Mouse (Mus musculus) stomach, embryonic 16.5 days (tissue): ENCODE measurements around the gene Rinl. TPM values are rescaled to one million over a fixed set of nuclear protein-coding genes. Genes with fewer than 3 reads are reported as not detected.

ENCODE experiments used
- ATAC-seq: fragments of 200-750 bp; cut with Nextera tagmentation; 2 replicates; pipeline ENCODE4 v1.8.0; 2017; ENCODE audit warnings: moderate number of reproducible peaks, moderate TSS enrichment; ENCODE audit not compliant: insufficient read depth, low FRiP score
- H3K27ac ChIP-seq: fragments of 300-500 bp; sonication (generic); 2 replicates; pipeline ENCODE4 v1.5.1; 2014; ENCODE audit warnings: low read length
- H3K27me3 ChIP-seq: fragments of 300-500 bp; sonication (generic); 2 replicates; pipeline ENCODE4 v1.6.1; 2014; ENCODE audit warnings: low read length, control low read depth, mixed read lengths; ENCODE audit not compliant: control insufficient read depth, insufficient read depth
- H3K36me3 ChIP-seq: fragments of 300-500 bp; sonication (generic); 2 replicates; pipeline ENCODE4 v1.6.1; 2014; ENCODE audit warnings: low read length; ENCODE audit not compliant: control insufficient read depth, insufficient read depth
- H3K4me1 ChIP-seq: fragments of 300-500 bp; sonication (generic); 2 replicates; pipeline ENCODE4 v1.6.1; 2014; ENCODE audit warnings: low read length, control low read depth, mixed read lengths; ENCODE audit not compliant: control insufficient read depth, insufficient read depth
- H3K4me2 ChIP-seq: fragments of 300-500 bp; sonication (generic); 2 replicates; pipeline ENCODE4 v1.6.1; 2014; ENCODE audit warnings: low read depth, low read length, mixed read lengths
- H3K4me3 ChIP-seq: fragments of 300-500 bp; sonication (generic); replicated peaks from 2 replicates; pipeline ENCODE4 v1.5.1; 2014; ENCODE audit warnings: mild to moderate bottlenecking, low read length
- H3K9ac ChIP-seq: fragments of 300-500 bp; sonication (generic); 2 replicates; pipeline ENCODE4 v1.6.1; 2014; ENCODE audit warnings: low read length
- H3K9me3 ChIP-seq: fragments of 300-500 bp; sonication (generic); replicated peaks from 2 replicates; pipeline ENCODE4 v1.6.1; 2016; ENCODE audit warnings: low read length, control low read depth; ENCODE audit not compliant: control insufficient read depth
- WGBS: fragments of 180-500 bp; shearing (Covaris S2); extraction: QIAGEN DNeasy Blood & Tissue Kit; methylation state at CpG from one replicate; pipeline ENCODE4 v1.1.7; 2014; 5-methylcytosine and 5-hydroxymethylcytosine counted together
- polyA plus RNA-seq: library from polyadenylated mRNA; unstranded; fragments of >200 nt; fragmentation: Nextera tagmentation; extraction: Ambion mirVana; gene quantifications from 2 replicates; pipeline ENCODE4 v1.2.1, GENCODE M21; 2015

The Rinl gene
- polyA plus RNA-seq, 1 experiment from 2014 or later, result 5.9 TPM

DNA sequence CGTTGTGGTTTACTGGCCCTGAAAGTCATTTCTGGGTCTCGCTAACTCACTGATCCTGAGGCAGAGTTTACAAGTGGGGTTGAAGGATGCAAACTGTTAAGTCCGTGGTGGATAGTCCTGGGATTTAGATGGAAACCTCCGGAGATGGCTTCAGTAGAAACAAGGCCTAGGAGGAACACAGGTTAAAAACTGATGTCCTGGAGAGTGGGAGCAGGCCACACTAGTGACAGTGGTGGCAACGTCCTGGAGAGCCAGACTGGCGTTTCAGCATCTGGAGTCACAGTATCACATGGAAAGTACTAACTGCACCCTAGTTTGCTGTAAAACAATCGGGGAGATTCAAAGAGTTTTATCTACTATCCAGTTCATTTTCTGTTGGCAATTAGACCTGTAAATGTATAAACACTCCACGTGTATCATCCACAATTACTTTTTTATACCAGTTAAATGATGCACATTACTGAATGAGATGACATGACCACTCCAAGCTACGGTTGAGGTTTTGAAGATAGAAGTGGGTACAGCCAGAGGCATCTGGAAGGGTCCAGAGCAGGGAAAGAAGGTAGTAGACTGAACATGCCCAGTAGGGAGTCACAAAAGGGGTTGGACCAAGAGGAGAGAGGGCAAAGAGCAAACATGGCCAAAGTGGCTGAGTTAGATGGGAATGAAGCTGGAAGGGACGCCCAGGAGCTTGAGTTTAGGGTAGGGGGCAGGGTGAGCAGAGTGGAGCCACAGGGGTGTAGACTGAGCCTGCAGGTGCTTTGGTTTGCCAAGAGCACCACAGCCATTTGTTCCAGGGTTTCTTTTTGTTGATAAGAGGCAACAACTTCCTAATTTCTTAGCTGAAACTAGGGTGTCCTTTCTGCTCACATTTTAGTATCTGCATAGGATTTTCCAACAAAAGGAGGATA lies 34.5 kb downstream of the Rinl start:
- H3K27me3 ChIP-seq, result no peaks in the 10 kb centered on the region
- WGBS, result 51% methylated on average over 10 of the region's 10 CpGs
- H3K9ac ChIP-seq, result peak overlapping the region; percentile 11; the same call in 1 of the 2 replicates
- peaks cover 31% of the 10 kb centered on the region for H3K36me3 ChIP-seq
- ATAC-seq, result no peak
- no peaks in the 10 kb centered on the region for H3K9me3 ChIP-seq
- H3K4me3 ChIP-seq, result no peak overlapping the region
- no peak overlapping the region for H3K4me2 ChIP-seq
- H3K27ac ChIP-seq, result peak overlapping the region; percentile 97
- H3K4me1 ChIP-seq, result peaks cover 35% of the 10 kb centered on the region

DNA sequence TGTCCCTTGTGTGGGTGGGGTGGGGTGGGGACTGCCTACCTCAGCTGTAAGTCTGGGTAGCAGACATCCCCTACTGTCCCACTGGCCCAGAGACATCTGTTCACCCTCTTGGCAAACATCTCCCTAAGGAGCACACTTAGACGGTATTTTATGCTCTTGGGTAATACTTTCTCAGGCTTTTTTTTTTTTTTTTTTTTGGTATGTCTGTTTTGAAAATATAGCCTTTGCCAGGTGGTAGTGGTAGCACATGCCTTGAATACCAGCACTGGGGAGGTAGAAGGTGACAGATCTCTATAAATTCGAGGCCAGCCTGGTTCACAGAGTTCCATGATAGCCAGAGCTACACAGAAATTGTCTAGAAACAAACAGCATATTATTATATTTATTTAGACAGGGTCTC lies 35.2 kb downstream of the Rinl start:
- H3K4me1 ChIP-seq, result peaks cover 35% of the 10 kb centered on the region
- H3K36me3 ChIP-seq, result peaks cover 30% of the 10 kb centered on the region

DNA sequence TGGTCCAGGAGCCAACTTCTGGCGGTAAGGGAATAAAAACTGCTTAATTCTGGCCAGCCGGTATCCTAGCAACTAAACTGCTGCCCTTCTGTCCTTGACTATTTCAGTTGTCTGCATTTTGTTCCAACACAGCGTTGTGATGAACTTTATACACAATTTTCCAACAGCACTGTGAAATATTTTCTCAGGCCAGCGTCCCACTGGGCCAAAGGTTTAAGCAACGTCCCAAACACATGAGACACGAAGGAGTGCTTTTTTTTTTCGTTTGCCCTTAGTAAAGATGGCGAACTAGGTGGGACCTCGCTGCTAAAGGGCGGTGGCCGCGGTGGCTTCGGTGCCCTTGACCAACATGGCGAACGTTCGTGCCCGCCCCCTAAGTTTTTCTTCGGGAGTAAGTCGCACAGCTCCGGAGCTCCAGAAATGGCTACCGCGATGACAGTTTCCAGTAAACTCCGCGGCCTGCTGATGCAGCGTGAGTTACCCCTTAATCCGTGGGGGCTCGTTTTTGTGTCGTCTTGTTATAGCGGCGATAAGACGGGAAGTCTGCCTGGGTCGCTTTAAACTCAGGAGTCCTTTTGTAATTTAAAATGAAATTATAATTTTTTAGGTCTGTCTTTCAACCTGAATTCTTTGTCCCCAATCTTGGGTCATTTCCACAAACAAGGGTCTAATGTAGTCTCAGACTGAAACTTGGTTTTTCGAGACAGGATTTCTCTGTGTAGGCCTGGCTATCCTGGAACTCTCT lies 36.3 kb downstream of the Rinl start, which contains the start of gene Ech1:
Ech1 (plus strand) TSS at position 277 of the 745 bp plus-strand sequence.
- peaks cover 30% of the 10 kb centered on the region for H3K4me1 ChIP-seq
- H3K27me3 ChIP-seq, result no peaks in the 10 kb centered on the region
- no peaks in the 10 kb centered on the region for H3K9me3 ChIP-seq
- peak within 1 kb of the TSS; percentile 63 for H3K4me3 ChIP-seq
- peak; percentile 83 for ATAC-seq
- H3K36me3 ChIP-seq, result peaks cover 29% of the 10 kb centered on the region
- 1% methylated on average over 33 of the region's 33 CpGs for WGBS
- H3K4me2 ChIP-seq, result peak within 1 kb of the TSS; percentile 57
- peak within 1 kb of the TSS; percentile 97 for H3K27ac ChIP-seq
- peak within 1 kb of the TSS; percentile 81 for H3K9ac ChIP-seq

More for the DNA sequence above, 35.2 kb downstream of the Rinl start:
- Histone ChIP-seq H3K27me3 (no peaks in the 10 kb centered on the region), H3K9me3 (no peaks in the 10 kb centered on the region), H3K4me2 (no peak overlapping the region), H3K27ac (peak overlapping the region; percentile 97), H3K9ac (no peak overlapping the region), H3K4me3 (no peak overlapping the region)
- 45% methylated on average over 2 of the region's 2 CpGs for WGBS
- ATAC-seq, result no peak

DNA sequence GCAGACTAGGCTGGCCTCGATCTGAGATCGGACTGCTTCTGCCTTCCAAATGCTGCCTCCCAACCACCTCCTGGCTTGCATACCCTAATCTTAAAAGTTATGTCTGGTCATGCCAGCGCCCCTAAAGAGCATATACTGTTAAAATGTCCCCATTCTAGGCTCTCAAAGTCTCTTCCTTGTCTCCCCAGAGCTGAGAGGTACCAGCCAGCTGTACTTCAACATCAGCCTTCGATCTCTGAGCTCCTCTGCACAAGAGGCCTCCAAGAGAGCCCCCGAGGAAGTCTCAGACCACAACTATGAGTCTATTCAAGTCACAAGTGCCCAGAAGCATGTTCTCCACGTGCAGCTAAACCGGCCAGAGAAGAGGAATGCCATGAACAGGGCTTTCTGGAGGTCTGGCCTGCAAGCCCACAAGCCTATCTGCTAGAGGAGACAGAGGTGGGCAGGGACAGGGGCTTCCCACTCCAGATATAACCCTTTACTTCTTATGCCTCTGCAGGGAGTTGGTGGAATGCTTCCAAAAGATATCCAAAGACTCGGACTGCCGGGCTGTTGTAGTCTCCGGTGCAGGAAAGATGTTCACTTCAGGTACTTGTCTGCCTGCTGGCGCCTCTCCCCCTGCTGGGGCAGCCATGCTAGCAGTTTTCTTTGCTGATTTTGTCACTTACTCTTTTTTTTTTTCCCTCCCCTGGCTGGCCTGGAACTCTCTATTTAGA lies 37.1 kb downstream of the Rinl start:
- H3K4me1 ChIP-seq, result peaks cover 30% of the 10 kb centered on the region
- peak overlapping the region; percentile 97 for H3K27ac ChIP-seq
- peak overlapping the region; percentile 63 for H3K4me3 ChIP-seq
- no peaks in the 10 kb centered on the region for H3K9me3 ChIP-seq
- WGBS, result 48% methylated on average over 11 of the region's 11 CpGs
- peaks cover 28% of the 10 kb centered on the region for H3K36me3 ChIP-seq
- peak overlapping the region; percentile 57 for H3K4me2 ChIP-seq
- peak overlapping the region; percentile 81 for H3K9ac ChIP-seq
- no peaks in the 10 kb centered on the region for H3K27me3 ChIP-seq
- no peak for ATAC-seq

DNA sequence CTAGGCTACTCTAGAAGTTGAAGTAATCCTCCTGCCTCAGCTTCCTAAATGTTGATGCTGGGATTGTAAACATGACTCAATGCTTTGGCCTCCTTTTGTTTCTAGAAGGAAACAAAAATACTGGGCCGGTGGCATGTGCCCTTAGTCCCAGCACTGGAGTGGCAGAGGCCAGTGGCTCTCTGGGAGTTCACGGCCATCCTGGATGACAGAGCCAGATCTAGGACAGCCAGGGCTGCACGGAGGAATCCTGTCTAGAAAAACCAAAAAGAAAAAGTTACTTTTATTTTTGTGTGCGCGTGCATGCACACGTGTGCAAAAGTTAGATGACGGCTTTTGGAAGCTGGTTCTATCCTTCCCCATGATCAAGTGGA lies 37.6 kb downstream of the Rinl start:
- Histone ChIP-seq H3K27me3 (no peaks in the 10 kb centered on the region), H3K4me2 (peak overlapping the region; percentile 57), H3K4me3 (peak overlapping the region; percentile 63; the same call in 1 of the 2 replicates), H3K4me1 (peaks cover 30% of the 10 kb centered on the region), H3K9me3 (no peaks in the 10 kb centered on the region), H3K27ac (peak overlapping the region; percentile 97), H3K9ac (no peak overlapping the region), H3K36me3 (peaks cover 23% of the 10 kb centered on the region; the same call in 1 of the 2 replicates)
- no peak for ATAC-seq
- 94% methylated on average over 7 of the region's 7 CpGs for WGBS

DNA sequence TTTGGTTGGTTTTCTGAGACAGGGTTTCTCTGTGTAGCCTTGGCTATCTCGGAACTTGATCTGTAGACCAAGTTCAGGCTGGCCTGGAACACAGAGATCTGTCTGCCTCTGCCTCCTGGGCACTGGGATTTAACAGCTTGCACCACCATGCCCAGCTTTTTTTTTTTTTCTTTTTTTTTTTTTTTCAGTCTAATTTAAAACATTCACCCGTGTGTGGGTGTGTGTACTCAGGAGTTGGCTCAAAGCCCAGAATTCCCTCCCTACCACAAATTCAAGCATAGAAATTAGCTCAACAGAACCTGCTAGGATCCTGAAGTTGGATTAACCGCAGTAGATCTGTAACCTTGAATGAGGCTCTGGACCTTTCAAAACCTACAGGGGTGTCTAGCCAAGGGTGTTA lies 38.6 kb downstream of the Rinl start:
- no peak for ATAC-seq
- Histone ChIP-seq H3K9ac (no peak overlapping the region), H3K4me1 (peaks cover 32% of the 10 kb centered on the region), H3K27me3 (no peaks in the 10 kb centered on the region), H3K4me2 (no peak overlapping the region), H3K4me3 (no peak overlapping the region), H3K27ac (peak overlapping the region; percentile 42; the same call in 1 of the 2 replicates), H3K36me3 (peaks cover 20% of the 10 kb centered on the region; the same call in 1 of the 2 replicates), H3K9me3 (no peaks in the 10 kb centered on the region)
- WGBS, result 35% methylated on average over 3 of the region's 3 CpGs

DNA sequence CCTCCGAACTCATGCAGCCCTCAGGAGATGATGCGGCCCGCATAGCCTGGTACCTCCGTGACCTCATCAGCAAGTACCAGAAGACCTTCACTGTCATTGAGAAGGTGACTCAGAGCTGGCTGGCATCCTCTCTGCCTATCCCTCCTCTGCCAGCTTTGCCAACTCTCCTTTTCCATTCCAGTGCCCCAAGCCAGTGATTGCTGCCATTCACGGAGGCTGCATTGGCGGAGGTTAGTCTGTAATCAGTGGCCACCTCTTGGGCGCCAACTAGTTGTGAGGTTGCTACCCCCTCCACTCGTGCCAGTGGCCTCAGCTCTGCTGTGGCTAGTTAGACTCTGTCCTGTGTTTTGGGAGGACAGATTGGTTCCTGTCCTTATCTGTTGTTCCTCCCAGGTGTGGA lies 41.1 kb downstream of the Rinl start:
- no peak overlapping the region for H3K9ac ChIP-seq
- no peak overlapping the region for H3K4me2 ChIP-seq
- no peak overlapping the region for H3K4me3 ChIP-seq
- H3K9me3 ChIP-seq, result no peaks in the 10 kb centered on the region
- H3K27ac ChIP-seq, result no peak overlapping the region
- whole genome bisulfite sequencing, result 93% methylated on average over 8 of the region's 8 CpGs
- no peaks in the 10 kb centered on the region for H3K27me3 ChIP-seq
- ATAC-seq, result no peak
- peaks cover 17% of the 10 kb centered on the region for H3K4me1 ChIP-seq
- H3K36me3 ChIP-seq, result peaks cover 18% of the 10 kb centered on the region; the same call in 1 of the 2 replicates

DNA sequence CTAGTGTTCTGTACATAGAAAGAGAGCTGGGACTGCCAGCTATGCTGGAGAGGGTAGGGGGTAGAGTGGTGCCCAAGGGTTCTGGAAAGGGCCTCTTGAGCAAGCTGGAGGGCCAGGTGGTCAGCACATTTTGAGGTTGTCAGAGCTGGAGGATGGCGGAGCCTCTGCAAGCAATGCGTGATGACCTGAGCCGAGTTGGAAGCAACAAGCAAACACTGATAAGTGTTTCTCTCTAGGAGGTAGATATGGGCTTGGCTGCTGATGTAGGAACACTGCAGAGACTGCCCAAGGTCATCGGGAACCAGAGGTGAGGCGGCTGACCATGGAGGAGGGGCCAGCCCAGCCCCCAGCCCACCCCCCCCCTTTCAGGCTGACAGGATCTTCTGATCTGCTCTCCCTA lies 42.2 kb downstream of the Rinl start:
- H3K27ac ChIP-seq, result peak overlapping the region; percentile 80; the same call in 1 of the 2 replicates
- H3K36me3 ChIP-seq, result peaks cover 18% of the 10 kb centered on the region; the same call in 1 of the 2 replicates
- H3K4me1 ChIP-seq, result peaks cover 12% of the 10 kb centered on the region
- H3K9me3 ChIP-seq, result no peaks in the 10 kb centered on the region
- 67% methylated on average over 5 of the region's 5 CpGs for WGBS
- H3K4me3 ChIP-seq, result no peak overlapping the region
- ATAC-seq, result no peak
- H3K27me3 ChIP-seq, result no peaks in the 10 kb centered on the region
- no peak overlapping the region for H3K9ac ChIP-seq
- no peak overlapping the region for H3K4me2 ChIP-seq
